Mouse (Mus musculus) embryonic fibroblast, embryonic 13.5 days (primary cell): ENCODE data around the gene Ngly1.

Experiments used
- CTCF ChIP-seq: IDR thresholded peaks from 2 replicates; pipeline ENCODE4 v1.5.1; 2011; ENCODE audit warnings: mild to moderate bottlenecking, control low read depth, low read length, moderate library complexity, borderline replicate concordance; ENCODE audit not compliant: insufficient read depth
- POLR2A ChIP-seq: IDR thresholded peaks from 2 replicates; pipeline ENCODE4 v1.6.1; 2011; ENCODE audit warnings: low read depth, mild to moderate bottlenecking, control low read depth, low read length, moderate library complexity

GRCm38 (mm10) chr14:16347505-16347904 lies 98.4 kb downstream of the Ngly1 start:
- TF ChIP-seq POLR2A (no peak), CTCF (no peak)
